Mouse (Mus musculus) thymus, adult 18-20 months (tissue): ENCODE measurements around the gene Ano1.

Source experiments
- DNase-seq, 2 experiments: peaks; one replicate each; pipeline ENCODE4 v3.0.0; 2022; ENCODE audit warnings: mixed read lengths in 2 of 2

Gene Ano1

GRCm38 (mm10) chr7:144696764-144697704 lies 54.7 kb downstream of the Ano1 start:
- no peak for DNase-seq

- DNase-seq, result no peak
These were observed 61.9 kb downstream of the Ano1 start for GRCm38 (mm10) chr7:144689855-144690254.

- DNase-seq, result no peak
These were observed 62.6 kb downstream of the Ano1 start for GRCm38 (mm10) chr7:144689136-144689535.

- DNase-seq, result no peak
These were observed 64.0 kb downstream of the Ano1 start for GRCm38 (mm10) chr7:144687663-144688381.

GRCm38 (mm10) chr7:144684947-144685346 lies 66.8 kb downstream of the Ano1 start:
- no peak for DNase-seq

DNA sequence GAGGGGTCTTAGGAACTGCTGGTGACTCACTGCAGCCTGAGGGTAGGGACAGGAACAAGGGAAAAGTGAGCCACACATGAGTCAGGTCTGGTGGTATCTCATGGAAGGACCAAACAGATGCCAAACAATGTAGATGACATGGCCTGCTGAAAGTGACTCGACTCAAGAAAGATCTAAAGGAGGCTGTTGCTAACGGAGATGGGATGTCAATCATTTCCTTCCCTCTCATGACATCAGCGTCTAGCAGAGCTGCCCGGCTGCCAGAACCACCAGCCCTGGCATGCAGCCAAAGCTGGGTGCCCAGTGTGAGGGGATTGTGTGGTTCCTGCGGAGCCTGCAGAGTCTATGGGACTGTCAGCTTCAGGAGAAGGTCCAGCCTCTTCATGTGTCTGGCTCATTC lies 67.3 kb downstream of the Ano1 start:
- no peak for DNase-seq

DNA sequence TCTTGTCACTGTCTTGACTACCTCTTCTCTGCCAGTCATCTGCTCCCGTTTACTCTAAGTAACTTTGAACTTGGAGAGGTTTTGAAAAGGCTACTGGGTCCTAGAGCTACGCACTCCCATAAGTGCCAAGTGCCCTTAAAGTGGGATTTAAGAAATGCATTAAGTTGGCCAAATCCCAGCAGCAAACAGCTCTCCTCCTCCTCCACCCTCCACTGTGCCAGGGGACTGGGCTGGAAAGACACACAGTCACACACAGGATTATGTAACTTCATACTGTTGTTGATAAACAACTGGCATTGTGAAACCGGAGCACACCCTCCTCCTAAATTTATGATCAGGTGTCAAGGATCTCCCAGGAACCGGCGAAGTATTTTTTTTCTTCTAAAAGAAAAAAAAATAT lies 71.7 kb downstream of the Ano1 start:
- DNase-seq, result no peak

- DNase-seq, result no peak
These were observed 73.3 kb downstream of the Ano1 start for GRCm38 (mm10) chr7:144678241-144679030.

GRCm38 (mm10) chr7:144677341-144678086 lies 74.3 kb downstream of the Ano1 start:
- DNase-seq, result no peak

DNA sequence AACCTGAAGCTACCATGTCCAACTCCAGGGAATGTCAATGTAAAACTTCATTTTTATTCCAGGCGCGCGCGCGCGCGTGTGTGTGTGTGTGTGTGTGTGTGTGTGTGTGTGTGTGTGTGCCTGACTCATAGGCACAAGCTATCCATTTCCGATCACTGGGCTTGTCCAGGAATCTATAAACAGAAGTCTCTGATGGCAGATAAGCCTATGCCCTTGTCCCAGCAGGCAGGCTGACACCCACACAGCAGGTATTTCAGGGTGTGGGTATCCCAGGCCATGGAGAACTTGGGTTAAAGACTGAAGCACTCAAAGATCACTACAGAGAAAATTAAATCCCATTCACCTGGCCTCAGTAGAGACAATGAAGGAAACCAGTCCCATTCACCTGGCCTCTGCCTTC lies 76.1 kb downstream of the Ano1 start:
- DNase-seq, result no peak

DNA sequence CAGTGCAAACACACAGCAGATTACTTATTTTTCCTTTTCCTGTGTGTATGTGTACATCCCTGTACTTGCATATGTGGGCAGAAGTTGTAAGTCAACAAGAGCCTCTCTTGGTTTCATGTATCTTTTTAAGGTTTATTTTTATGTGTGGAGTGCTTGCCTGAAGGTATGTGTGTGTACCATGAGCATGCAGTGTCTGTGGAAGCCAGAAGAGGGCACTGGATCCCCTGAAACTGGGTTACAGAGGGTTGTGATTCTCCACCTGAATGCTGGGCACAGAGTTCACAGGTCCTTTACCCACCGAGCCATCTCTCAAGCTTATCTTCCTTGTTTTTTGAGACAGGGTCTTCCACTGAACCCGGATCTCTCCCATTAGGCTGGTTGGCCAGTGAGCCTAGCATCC lies 81.9 kb downstream of the Ano1 start:
- DNase-seq, result no peak

- no peak for DNase-seq
These were observed 83.0 kb downstream of the Ano1 start for GRCm38 (mm10) chr7:144668603-144669278.

GRCm38 (mm10) chr7:144667091-144667490 lies 84.7 kb downstream of the Ano1 start:
- DNase-seq, result no peak

DNA sequence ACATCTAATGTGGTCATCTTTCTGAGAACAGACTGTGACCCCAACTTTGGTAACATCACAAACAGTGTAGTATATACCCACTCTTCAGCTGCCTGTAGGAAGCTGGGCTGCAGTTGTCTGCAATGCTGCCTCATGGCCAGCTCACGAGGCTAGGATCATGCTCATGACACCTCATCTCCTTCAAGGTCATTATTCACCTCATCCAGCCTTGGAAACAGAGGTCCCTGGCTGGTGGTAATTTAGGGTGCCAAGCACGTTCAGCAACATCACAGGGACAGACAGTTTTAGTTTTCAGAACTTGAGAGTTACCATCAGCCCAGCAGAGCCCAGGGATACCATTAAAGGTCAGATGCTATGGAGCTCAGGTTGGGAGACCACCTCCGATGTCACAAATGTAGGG lies 86.2 kb downstream of the Ano1 start:
- no peak for DNase-seq

DNA sequence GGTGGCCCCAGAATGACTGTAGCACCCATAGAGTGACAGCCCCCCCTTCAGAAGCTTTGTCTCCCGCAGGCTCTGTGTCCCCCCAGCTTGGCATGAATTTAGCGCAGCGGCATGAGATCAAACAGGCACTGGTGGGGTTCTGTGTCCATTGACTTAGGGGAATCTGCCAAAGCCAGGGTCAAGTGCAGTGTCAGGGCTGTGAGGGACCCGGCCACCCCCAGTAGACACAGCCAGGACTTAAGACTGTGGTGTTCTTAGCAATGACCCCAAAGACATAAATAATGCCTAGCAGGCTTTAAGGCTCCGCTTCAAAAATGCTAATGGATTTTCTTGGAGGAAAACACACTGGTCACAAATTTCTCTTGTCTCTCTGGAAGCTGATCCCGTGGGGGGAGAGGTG lies 88.2 kb downstream of the Ano1 start:
- no peak for DNase-seq

DNA sequence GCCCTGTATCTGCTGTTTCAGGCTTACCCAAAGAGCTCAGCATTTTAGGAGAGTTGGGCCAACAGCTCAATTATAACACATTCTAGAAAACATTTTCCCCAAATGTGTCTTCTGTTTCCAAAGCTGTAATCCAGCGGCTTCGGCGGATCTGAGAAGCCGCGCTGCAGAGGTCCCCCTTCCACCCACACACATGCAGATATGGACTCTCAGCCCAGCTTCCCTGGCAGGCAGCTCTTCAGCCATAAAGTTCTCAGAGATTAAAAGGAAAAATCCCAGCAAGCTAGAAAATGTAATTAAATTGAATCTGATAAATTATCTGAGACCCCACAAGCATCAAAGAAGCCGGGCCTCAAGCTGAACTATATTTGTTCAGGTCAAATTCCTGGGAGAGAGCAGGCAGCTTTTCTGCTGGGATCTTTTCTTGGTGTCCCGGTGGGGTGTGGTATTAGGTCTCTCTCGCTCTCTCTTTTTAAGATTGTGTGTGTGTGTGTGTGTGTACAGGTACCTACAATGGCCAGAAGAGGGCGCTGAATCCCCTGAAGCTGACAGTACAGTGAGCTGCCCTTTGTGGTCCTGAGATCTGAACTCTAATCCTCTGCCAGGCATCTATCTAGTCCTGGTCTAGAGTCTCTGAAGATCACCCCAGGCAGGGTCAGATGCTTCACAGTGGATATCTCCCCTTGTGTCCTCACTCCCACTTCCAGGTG lies 95.4 kb downstream of the Ano1 start:
- no peak for DNase-seq

DNA sequence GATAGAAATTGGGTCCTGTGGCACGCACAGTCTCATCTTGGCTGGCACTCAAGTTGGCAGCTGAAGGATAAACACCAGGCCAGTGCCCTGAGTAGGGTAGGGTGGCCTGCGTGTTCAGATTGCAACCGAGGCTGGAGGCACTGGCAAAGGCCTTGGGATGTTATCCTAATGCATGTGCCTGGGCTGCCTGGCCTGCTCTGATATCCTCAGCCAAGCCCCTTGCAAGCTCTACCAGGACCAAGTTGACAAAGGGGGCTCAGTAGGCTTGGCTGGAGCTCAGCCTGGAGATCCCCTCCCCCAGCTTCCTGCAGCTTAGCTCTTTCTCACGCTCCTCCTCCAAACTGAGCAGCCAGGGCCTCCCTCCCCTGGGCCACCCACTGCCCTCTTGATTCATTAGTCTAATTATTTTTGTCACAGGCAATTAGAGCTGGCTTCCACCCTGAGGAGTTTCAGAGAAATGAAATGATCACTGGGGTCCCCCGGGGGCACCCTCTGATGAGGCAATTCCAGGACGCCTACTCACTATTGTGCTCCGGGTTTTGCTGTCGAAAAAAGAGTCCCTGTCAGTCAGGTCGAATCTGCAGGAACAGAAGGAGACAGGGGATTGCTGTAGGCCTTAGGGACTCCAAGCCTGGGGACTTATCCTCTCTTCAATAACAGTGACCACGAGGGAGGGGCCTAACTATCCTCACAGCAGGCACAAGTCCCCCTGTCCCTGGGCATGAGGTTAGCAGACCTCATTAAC lies 97.9 kb downstream of the Ano1 start:
- DNase-seq, result no peak

DNA sequence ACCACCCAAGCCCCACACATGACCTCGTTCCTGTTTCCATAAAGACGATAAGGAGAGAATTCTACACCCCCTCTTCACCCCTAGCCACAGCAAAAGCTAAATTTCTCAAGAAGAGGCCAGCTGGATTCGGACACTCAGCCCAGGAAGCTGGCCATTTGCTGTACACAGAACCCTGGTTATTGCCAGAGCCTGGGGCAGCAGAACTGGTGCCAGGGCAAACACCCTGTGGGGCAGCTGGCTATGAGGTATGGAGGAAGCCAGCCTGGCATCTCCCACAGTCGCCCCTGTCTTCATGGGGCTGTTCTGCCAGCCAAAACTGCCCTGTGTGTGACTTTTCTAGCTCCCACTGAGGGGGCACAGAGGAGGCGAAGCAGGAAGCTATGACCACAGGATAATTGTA lies 104.2 kb downstream of the Ano1 start:
- DNase-seq, result no peak

DNA sequence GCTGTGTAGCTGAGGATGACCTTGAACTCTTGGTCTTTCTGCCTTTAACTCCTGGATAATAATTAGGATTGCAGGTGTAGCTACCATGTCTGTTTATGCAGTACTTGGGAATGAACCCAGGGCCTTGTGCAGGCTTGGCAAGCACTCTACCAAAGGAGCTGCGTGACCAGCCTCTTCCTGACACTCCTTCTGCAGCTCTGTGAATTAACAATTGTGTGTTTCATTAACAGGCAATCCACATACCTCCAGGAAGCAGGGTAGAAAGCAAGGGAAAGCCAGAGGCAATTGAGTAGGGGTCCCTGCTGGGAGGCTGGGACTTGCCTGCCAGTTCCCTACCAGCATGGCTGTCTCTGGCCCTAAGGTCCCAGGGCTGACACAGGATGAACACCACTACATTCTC lies 111.0 kb downstream of the Ano1 start:
- DNase-seq, result no peak

- DNase-seq, result no peak
These were observed 115.8 kb downstream of the Ano1 start for GRCm38 (mm10) chr7:144636000-144636399.

GRCm38 (mm10) chr7:144634875-144635274 lies 116.9 kb downstream of the Ano1 start:
- DNase-seq, result no peak
